Mouse (Mus musculus): ENCODE data around the gene Pnmal2.

DNA sequence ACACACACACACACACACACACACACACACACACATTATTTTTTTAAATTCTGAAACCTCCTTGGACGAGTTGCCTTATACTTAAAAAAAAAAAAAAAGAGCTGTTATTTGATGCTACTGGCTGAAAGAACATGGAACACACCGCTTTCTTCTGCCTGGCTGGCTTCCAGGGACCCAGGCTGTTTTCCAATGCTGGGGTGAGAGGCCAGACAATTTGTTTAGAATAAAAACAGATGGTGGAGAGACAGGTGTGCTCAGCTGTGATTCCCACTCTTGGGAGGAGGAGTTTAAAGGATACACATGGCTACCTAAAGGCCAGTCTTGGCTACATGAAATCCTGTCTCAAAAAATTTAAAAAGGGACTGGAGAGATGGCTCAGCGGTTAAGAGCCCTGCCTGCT is 43.9 kb downstream of the Pnmal2 start:
- TF ChIP-seq GATA1 (IDR thresholded peaks at IDR 0.05; ENCODE audit: borderline replicate concordance, low read length) (no peak), FLI1 (IDR thresholded peaks at IDR 0.05; ENCODE audit: low read length) (no peak)

Measured in megakaryocyte, embryonic 14.5 days (primary cell).